Mouse (Mus musculus) midbrain, embryonic 16.5 days (tissue): ENCODE measurements around the gene Adamts9. TPM values are rescaled to one million over a fixed set of nuclear protein-coding genes. Genes with fewer than 3 reads are reported as not detected.

Source experiments
- polyA plus RNA-seq: library from polyadenylated mRNA; unstranded; fragments of >200 nt; fragmentation: Nextera tagmentation; extraction: Ambion mirVana; gene quantifications from 2 replicates; pipeline ENCODE4 v1.2.1, GENCODE M21; 2015

The Adamts9 gene
- polyA plus RNA-seq, 1 experiment from 2014 or later, result 1.3 TPM

Other genes starting within 250 kb of the Adamts9 start
- 15.9 and 16.5 TPM in 2 replicates for gene Prickle2, start 237.3 kb downstream of the Adamts9 start, polyA plus RNA-seq
- gene A730049H05Rik, start 127.0 kb downstream of the Adamts9 start, polyA plus RNA-seq, result 0.17 and 0.58 TPM in 2 replicates
- not detected in 2 replicates for gene Gm15737, start 74.1 kb downstream of the Adamts9 start, polyA plus RNA-seq